29 mouse cellular contexts compared by ENCODE assay signal in the genomic region with DNA sequence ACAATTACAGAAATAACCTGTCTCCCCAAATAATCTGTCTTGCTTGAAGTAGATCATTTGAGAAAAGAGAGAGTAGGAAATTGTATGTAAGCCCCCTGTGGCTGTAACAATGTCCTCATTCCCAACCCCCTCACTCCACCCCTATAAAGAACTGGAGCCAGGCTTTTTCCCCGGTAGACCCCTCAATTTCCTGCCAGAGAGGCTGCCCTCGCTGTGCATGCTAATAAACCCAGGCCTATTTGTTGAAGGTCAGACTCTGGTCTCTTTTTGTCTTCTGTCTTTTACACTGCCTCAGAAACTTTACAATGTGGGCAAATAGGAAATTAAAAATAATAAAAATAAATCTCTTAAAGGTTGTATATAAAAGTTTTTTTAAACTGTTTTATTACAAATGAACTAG. TPM values are rescaled to one million over a fixed set of nuclear protein-coding genes. Genes with fewer than 3 reads are reported as not detected.
DNase-seq lines count a peak whose midpoint lies in the region; ATAC-seq and TF ChIP-seq lines count a peak whose summit lies in the region.
"Had no signal": no experiment of that assay in that cellular context is flagged by ENCODE, and none has a peak within 500 bp of the region (broad histone marks: within the 10 kb centered on the region; RNA-seq: fewer than 3 reads in every experiment).

No protein-coding gene starts in this region.

- no peaks in the 10 kb centered on the region for H3K27me3 ChIP-seq in limb, embryonic 12.5 days
- no peaks in the 10 kb centered on the region for H3K27me3 ChIP-seq in limb, embryonic 10.5 days (ENCODE audit: low read depth, poor library complexity, severe bottlenecking)
- H3K27me3 ChIP-seq: CH12.LX; embryonic facial prominence, embryonic 13.5 days; embryonic facial prominence, embryonic 15.5 days had no signal

- DNase-seq in embryo, embryonic 11 days: peak; percentile 19
- no peak for DNase-seq in embryo, embryonic 10 days (ENCODE audit: low spot score)
- DNase-seq in limb, embryonic 10.5 days (ENCODE audit: low spot score): no peak
- peak; percentile 47 for DNase-seq in brain, embryonic 14.5 days (ENCODE audit: low read depth)
- DNase-seq in kidney, postnatal 25 days: no peak
- DNase-seq: adrenal gland, adult 8-10 months; adrenal gland, postnatal 14 days; adrenal gland, postnatal 36 days; B cell, adult 2 months; cerebellum, adult 11 months; cerebellum, adult 18-20 months; cerebellum, adult 8-10 months; cerebellum, adult 9-11 months; cerebellum, postnatal 14 days; cerebellum, postnatal 36 days had no signal

- no peak overlapping the region for H3K27ac ChIP-seq in limb, embryonic 12.5 days
- H3K27ac ChIP-seq in limb, embryonic 10.5 days: no peak overlapping the region
- H3K27ac ChIP-seq: embryonic facial prominence, embryonic 13.5 days; embryonic facial prominence, embryonic 15.5 days; forebrain, embryonic 10.5 days; forebrain, embryonic 12.5 days had no signal

- no peak overlapping the region for H3K4me2 ChIP-seq in limb, embryonic 12.5 days
- H3K4me2 ChIP-seq: embryonic facial prominence, embryonic 13.5 days; embryonic facial prominence, embryonic 15.5 days; forebrain, embryonic 12.5 days had no signal

- peaks cover 44% of the 10 kb centered on the region for H3K4me1 ChIP-seq in limb, embryonic 12.5 days (replicated peaks)
- peaks cover 54% of the 10 kb centered on the region for H3K4me1 ChIP-seq in limb, embryonic 10.5 days
- H3K4me1 ChIP-seq: embryonic facial prominence, embryonic 15.5 days had no signal

- H3K9ac ChIP-seq in limb, embryonic 12.5 days (replicated peaks): no peak overlapping the region
- H3K9ac ChIP-seq: embryonic facial prominence, embryonic 13.5 days; embryonic facial prominence, embryonic 15.5 days; forebrain, embryonic 12.5 days had no signal

- H3K9me3 ChIP-seq in limb, embryonic 12.5 days: no peaks in the 10 kb centered on the region
- H3K9me3 ChIP-seq in limb, embryonic 10.5 days (replicated peaks): no peaks in the 10 kb centered on the region
- H3K9me3 ChIP-seq: embryonic facial prominence, embryonic 13.5 days; embryonic facial prominence, embryonic 15.5 days; forebrain, embryonic 10.5 days; forebrain, embryonic 12.5 days; G1E had no signal

- TF ChIP-seq POLR2A in brain, embryonic 14.5 days (IDR thresholded peaks at IDR 0.05; ENCODE audit: borderline replicate concordance, extremely low read depth, insufficient read depth, insufficient read length, poor library complexity, severe bottlenecking): no peak

- 4% methylated on average over 2 of the region's 2 CpGs for WGBS in limb, embryonic 12.5 days
- 27% methylated on average over 2 of the region's 2 CpGs for WGBS in limb, embryonic 10.5 days

- TF ChIP-seq CTCF in brain, embryonic 14.5 days (IDR thresholded peaks at IDR 0.05; ENCODE audit: borderline replicate concordance, extremely low read depth, insufficient read depth, insufficient read length): no peak

- 0 out of 2 replicates have a peak, but pooled peaks have one; percentile 64 for ATAC-seq in limb, embryonic 12.5 days (ENCODE audit: insufficient number of reproducible peaks, insufficient read depth, low FRiP score, low TSS enrichment, low read depth)
- ATAC-seq: activated CD4-positive, CD25-positive, alpha-beta regulatory T cell, adult 4 months; CD4-positive, CD25-positive, alpha-beta regulatory T cell, adult 4 months; forebrain, embryonic 14.5 days; forebrain, embryonic 16.5 days; Patski had no signal

- H3K36me3 ChIP-seq in limb, embryonic 12.5 days: no peaks in the 10 kb centered on the region
- no peaks in the 10 kb centered on the region for H3K36me3 ChIP-seq in limb, embryonic 10.5 days
- H3K36me3 ChIP-seq: embryonic facial prominence, embryonic 13.5 days; embryonic facial prominence, embryonic 15.5 days; forebrain, embryonic 10.5 days; forebrain, embryonic 12.5 days; G1E had no signal

- no peak overlapping the region for H3K4me3 ChIP-seq in limb, embryonic 12.5 days (replicated peaks)
- no peak overlapping the region for H3K4me3 ChIP-seq in limb, embryonic 10.5 days
- H3K4me3 ChIP-seq: embryonic facial prominence, embryonic 13.5 days; embryonic facial prominence, embryonic 15.5 days; erythroblast, embryonic 14.5 days; forebrain, embryonic 10.5 days; forebrain, embryonic 12.5 days had no signal

RNA-seq across cellular contexts. Expression of gene Hist1h2aa, which starts 12.0 kb away (rescaled TPM):
- not detected in 2 replicates for polyA plus RNA-seq in limb, embryonic 12.5 days (2016; fragmentation: Nextera tagmentation; extraction: Ambion mirVana)
- not detected in 2 replicates for polyA plus RNA-seq in limb, embryonic 10.5 days (2016; fragmentation: Nextera tagmentation; extraction: Ambion mirVana)
- polyA plus RNA-seq in brain, embryonic 14.5 days (2012; rRNA removed): not detected in 2 replicates
- polyA plus RNA-seq: activated CD4-positive, CD25-positive, alpha-beta regulatory T cell, adult 4 months; CD4-positive, CD25-positive, alpha-beta regulatory T cell, adult 4 months; embryonic facial prominence, embryonic 11.5 days; embryonic facial prominence, embryonic 13.5 days; embryonic facial prominence, embryonic 15.5 days; erythroblast, embryonic 14.5 days; forebrain, embryonic 10.5 days; forebrain, embryonic 12.5 days; forebrain, embryonic 14.5 days; forebrain, embryonic 16.5 days; G1E; Patski had no signal

RNA-seq across cellular contexts. Expression of gene Hist1h2ba, which starts 12.3 kb away (rescaled TPM):
- polyA plus RNA-seq in limb, embryonic 12.5 days (2016; fragmentation: Nextera tagmentation; extraction: Ambion mirVana): not detected in 2 replicates
- polyA plus RNA-seq in limb, embryonic 10.5 days (2016; fragmentation: Nextera tagmentation; extraction: Ambion mirVana): not detected in 2 replicates
- polyA plus RNA-seq in brain, embryonic 14.5 days (2012; rRNA removed): not detected in 2 replicates
- polyA plus RNA-seq: activated CD4-positive, CD25-positive, alpha-beta regulatory T cell, adult 4 months; CD4-positive, CD25-positive, alpha-beta regulatory T cell, adult 4 months; embryonic facial prominence, embryonic 11.5 days; embryonic facial prominence, embryonic 13.5 days; embryonic facial prominence, embryonic 15.5 days; erythroblast, embryonic 14.5 days; forebrain, embryonic 10.5 days; forebrain, embryonic 12.5 days; forebrain, embryonic 14.5 days; forebrain, embryonic 16.5 days; G1E; Patski had no signal

RNA-seq across cellular contexts. Expression of gene Slc17a4, which starts 31.4 kb away (rescaled TPM):
- not detected in 2 replicates for polyA plus RNA-seq in limb, embryonic 12.5 days (2016; fragmentation: Nextera tagmentation; extraction: Ambion mirVana)
- not detected in 2 replicates for polyA plus RNA-seq in limb, embryonic 10.5 days (2016; fragmentation: Nextera tagmentation; extraction: Ambion mirVana)
- polyA plus RNA-seq in brain, embryonic 14.5 days (2012; rRNA removed): not detected in 2 replicates
- polyA plus RNA-seq: activated CD4-positive, CD25-positive, alpha-beta regulatory T cell, adult 4 months; CD4-positive, CD25-positive, alpha-beta regulatory T cell, adult 4 months; embryonic facial prominence, embryonic 11.5 days; embryonic facial prominence, embryonic 13.5 days; embryonic facial prominence, embryonic 15.5 days; erythroblast, embryonic 14.5 days; forebrain, embryonic 10.5 days; forebrain, embryonic 12.5 days; forebrain, embryonic 14.5 days; forebrain, embryonic 16.5 days; G1E had no signal

RNA-seq across cellular contexts. Expression of gene Scgn, which starts 44.8 kb away (rescaled TPM):
- not detected in 2 replicates for polyA plus RNA-seq in limb, embryonic 12.5 days (2016; fragmentation: Nextera tagmentation; extraction: Ambion mirVana)
- polyA plus RNA-seq in limb, embryonic 10.5 days (2016; fragmentation: Nextera tagmentation; extraction: Ambion mirVana): not detected in 2 replicates
- polyA plus RNA-seq in brain, embryonic 14.5 days (2012; rRNA removed): 1.3 and 1.7 TPM in 2 replicates
- polyA plus RNA-seq: activated CD4-positive, CD25-positive, alpha-beta regulatory T cell, adult 4 months; CD4-positive, CD25-positive, alpha-beta regulatory T cell, adult 4 months; embryonic facial prominence, embryonic 13.5 days; erythroblast, embryonic 14.5 days; forebrain, embryonic 10.5 days; G1E had no signal

Comparison
In these comparisons a context has a peak if more than half of its experiments do, and no peak if none do; other contexts are left out.
1. DNase-seq: peak in embryo, embryonic 11 days (single experiment) and brain, embryonic 14.5 days (single experiment); none in embryo, embryonic 10 days (single experiment), limb, embryonic 10.5 days (single experiment) and kidney, postnatal 25 days (0 of 2).